Mouse (Mus musculus): Measurements from ENCODE around the gene Trim65. TPM values are rescaled to one million over a fixed set of nuclear protein-coding genes. Genes with fewer than 3 reads are reported as not detected.

The Trim65 gene
- polyA plus RNA-seq, 1 experiment from 2014 or later: 1.2 TPM

DNA sequence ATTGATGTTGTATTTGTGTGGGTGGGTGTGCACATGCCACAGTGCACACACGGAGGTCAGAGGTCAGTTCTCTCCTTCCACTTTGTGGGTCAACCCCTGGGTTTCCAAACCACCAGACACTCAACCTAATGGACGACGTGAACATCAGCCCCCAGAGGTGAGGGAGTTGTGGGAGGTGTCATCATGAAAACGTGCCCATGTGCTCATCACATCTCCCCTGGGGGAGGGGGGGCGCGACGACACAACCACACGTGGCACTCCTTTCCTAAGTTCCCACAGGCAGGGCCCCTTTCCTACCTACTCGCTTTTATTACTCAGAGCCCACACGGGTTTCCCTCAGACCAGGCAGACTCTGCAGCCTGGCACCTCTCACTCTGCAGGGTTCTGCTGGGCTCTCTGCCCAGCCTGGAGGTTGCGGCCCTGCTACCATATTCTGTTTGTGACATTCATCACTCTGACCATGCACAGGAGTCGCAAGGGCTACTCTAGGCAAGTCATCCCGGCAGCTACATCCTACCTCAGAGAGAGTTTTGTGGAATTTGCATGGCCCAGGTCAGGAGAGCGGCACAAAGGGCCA lies 47.7 kb downstream of the Trim65 start:
- Histone ChIP-seq H3K27ac (ENCODE audit: low read depth) (no peak overlapping the region), H3K4me2 (ENCODE audit: low read depth, low read length) (no peak overlapping the region), H3K36me3 (replicated peaks; ENCODE audit: insufficient read depth, low read length) (peaks cover 59% of the 10 kb centered on the region), H3K4me1 (ENCODE audit: insufficient read depth) (peaks cover 37% of the 10 kb centered on the region), H3K4me3 (ENCODE audit: low read depth, low read length) (no peak overlapping the region), H3K9ac (replicated peaks) (no peak overlapping the region), H3K9me3 (ENCODE audit: low read length) (no peaks in the 10 kb centered on the region), H3K27me3 (ENCODE audit: insufficient read depth, low read length) (no peaks in the 10 kb centered on the region)
- no peak for ATAC-seq
- WGBS (ENCODE audit: insufficient replicate concordance): 86% methylated on average over 14 of the region's 14 CpGs
- TF ChIP-seq CTCF (IDR thresholded peaks at IDR 0.05; ENCODE audit: low read depth) (no peak), EP300 (IDR thresholded peaks at IDR 0.05; ENCODE audit: low read depth) (no peak)
- no peak for DNase-seq

GRCm38 (mm10) chr11:116081081-116081480 lies 49.8 kb downstream of the Trim65 start:
- Histone ChIP-seq H3K4me1 (ENCODE audit: insufficient read depth) (peaks cover 52% of the 10 kb centered on the region), H3K27me3 (ENCODE audit: insufficient read depth, low read length) (no peaks in the 10 kb centered on the region), H3K4me2 (ENCODE audit: low read depth, low read length) (no peak overlapping the region), H3K27ac (ENCODE audit: low read depth) (no peak overlapping the region), H3K9ac (replicated peaks) (no peak overlapping the region), H3K36me3 (replicated peaks; ENCODE audit: insufficient read depth, low read length) (peaks cover 59% of the 10 kb centered on the region), H3K9me3 (ENCODE audit: low read length) (no peaks in the 10 kb centered on the region), H3K4me3 (ENCODE audit: low read depth, low read length) (no peak overlapping the region)
- no peak for ATAC-seq
- TF ChIP-seq EP300 (IDR thresholded peaks at IDR 0.05; ENCODE audit: low read depth): no peak
- TF ChIP-seq CTCF (IDR thresholded peaks at IDR 0.05; ENCODE audit: low read depth): peak; percentile 85
- DNase-seq: peak; percentile 86
- 60% methylated on average over 6 of the region's 6 CpGs for WGBS (ENCODE audit: insufficient replicate concordance)

GRCm38 (mm10) chr11:116079511-116079910 lies 51.4 kb downstream of the Trim65 start:
- Histone ChIP-seq H3K4me3 (ENCODE audit: low read depth, low read length) (no peak overlapping the region), H3K9me3 (ENCODE audit: low read length) (no peaks in the 10 kb centered on the region), H3K36me3 (replicated peaks; ENCODE audit: insufficient read depth, low read length) (peaks cover 50% of the 10 kb centered on the region), H3K9ac (replicated peaks) (no peak overlapping the region), H3K27ac (ENCODE audit: low read depth) (no peak overlapping the region), H3K4me1 (ENCODE audit: insufficient read depth) (peaks cover 42% of the 10 kb centered on the region), H3K4me2 (ENCODE audit: low read depth, low read length) (no peak overlapping the region), H3K27me3 (ENCODE audit: insufficient read depth, low read length) (no peaks in the 10 kb centered on the region)
- no peak for TF ChIP-seq CTCF (IDR thresholded peaks at IDR 0.05; ENCODE audit: low read depth)
- TF ChIP-seq EP300 (IDR thresholded peaks at IDR 0.05; ENCODE audit: low read depth): no peak
- ATAC-seq: no peak
- 70% methylated on average over 10 of the region's 10 CpGs for WGBS (ENCODE audit: insufficient replicate concordance)
- DNase-seq: no peak

DNA sequence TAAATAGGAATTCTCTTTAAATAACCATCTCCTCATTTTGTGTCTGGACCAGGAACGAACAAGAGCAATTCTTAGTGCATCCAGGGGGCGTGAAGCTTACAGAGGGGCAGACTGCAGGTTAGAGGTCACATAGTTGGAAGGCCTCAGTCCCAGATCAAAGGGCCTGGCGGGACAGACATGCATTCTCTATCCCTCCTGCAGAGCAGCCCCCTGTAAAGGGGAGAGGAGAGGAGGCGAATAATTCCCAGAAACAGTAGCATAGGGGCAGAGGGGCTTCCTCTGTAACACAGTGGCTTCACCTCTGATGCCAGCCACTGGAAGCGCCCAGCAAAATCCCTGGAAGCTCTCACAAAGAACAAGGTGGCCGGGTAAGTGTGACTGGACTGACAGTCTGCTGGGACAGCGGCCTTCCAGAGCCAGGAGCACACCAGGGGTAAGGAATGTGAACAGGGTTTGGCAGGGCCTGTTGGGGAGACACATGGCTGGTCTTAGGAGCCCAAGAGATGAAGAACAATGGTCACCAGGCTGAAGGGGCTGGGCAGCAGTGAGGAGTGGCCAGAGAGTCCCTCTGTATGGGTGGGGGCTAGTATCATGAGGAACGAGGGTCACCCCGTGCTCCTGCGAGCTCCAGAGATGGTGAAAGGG lies 52.1 kb downstream of the Trim65 start:
- no peaks in the 10 kb centered on the region for H3K9me3 ChIP-seq (ENCODE audit: low read length)
- TF ChIP-seq EP300 (IDR thresholded peaks at IDR 0.05; ENCODE audit: low read depth) (no peak), CTCF (IDR thresholded peaks at IDR 0.05; ENCODE audit: low read depth) (no peak)
- DNase-seq (no peak), ATAC-seq (no peak)
- H3K4me3 ChIP-seq (ENCODE audit: low read depth, low read length): no peak overlapping the region
- H3K27me3 ChIP-seq (ENCODE audit: insufficient read depth, low read length): no peaks in the 10 kb centered on the region
- WGBS (ENCODE audit: insufficient replicate concordance): 60% methylated on average over 10 of the region's 10 CpGs
- no peak overlapping the region for H3K9ac ChIP-seq (replicated peaks)
- H3K4me1 ChIP-seq (ENCODE audit: insufficient read depth): peaks cover 35% of the 10 kb centered on the region
- peaks cover 49% of the 10 kb centered on the region for H3K36me3 ChIP-seq (replicated peaks; ENCODE audit: insufficient read depth, low read length)
- H3K27ac ChIP-seq (ENCODE audit: low read depth): peak overlapping the region; percentile 95; the same call in 1 of the 2 replicates
- H3K4me2 ChIP-seq (ENCODE audit: low read depth, low read length): peak overlapping the region; percentile 77

DNA sequence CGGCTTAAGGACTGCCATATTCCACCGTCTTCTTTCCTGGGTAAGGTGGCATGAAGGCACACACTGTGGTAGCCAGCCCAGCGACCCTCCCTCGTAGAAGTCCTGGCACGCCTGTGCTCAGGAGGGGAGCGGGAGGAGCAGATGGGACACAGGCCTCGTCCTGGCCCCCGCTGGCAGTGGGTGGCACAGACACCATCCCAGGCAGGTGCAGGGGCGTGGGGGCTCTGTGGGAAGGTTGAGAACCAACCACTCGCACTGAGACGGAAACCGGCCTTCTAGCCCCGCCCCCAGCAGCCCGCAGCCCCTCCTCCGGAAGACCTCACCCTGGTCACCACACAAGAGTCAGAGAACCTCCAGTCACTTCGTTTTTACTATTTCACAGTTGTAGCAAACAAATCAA lies 52.7 kb downstream of the Trim65 start:
- WGBS (ENCODE audit: insufficient replicate concordance): 11% methylated on average over 16 of the region's 16 CpGs
- H3K9ac ChIP-seq (replicated peaks): peak overlapping the region; percentile 71
- H3K9me3 ChIP-seq (ENCODE audit: low read length): no peaks in the 10 kb centered on the region
- peak; percentile 82 for DNase-seq
- peak overlapping the region; percentile 95 for H3K27ac ChIP-seq (ENCODE audit: low read depth)
- H3K27me3 ChIP-seq (ENCODE audit: insufficient read depth, low read length): no peaks in the 10 kb centered on the region
- peaks cover 31% of the 10 kb centered on the region for H3K4me1 ChIP-seq (ENCODE audit: insufficient read depth)
- peaks cover 43% of the 10 kb centered on the region for H3K36me3 ChIP-seq (replicated peaks; ENCODE audit: insufficient read depth, low read length)
- ATAC-seq: peak; percentile 13
- peak overlapping the region; percentile 77 for H3K4me2 ChIP-seq (ENCODE audit: low read depth, low read length)
- H3K4me3 ChIP-seq (ENCODE audit: low read depth, low read length): peak overlapping the region; percentile 59
- no peak for TF ChIP-seq CTCF (IDR thresholded peaks at IDR 0.05; ENCODE audit: low read depth)

GRCm38 (mm10) chr11:116077446-116078204 lies 53.3 kb downstream of the Trim65 start, which contains the start of gene Unc13d:
Gene Unc13d, minus strand, starts transcription at chr11:116077961.
- peak within 1 kb of the TSS; percentile 77 for H3K4me2 ChIP-seq (ENCODE audit: low read depth, low read length)
- no peaks in the 10 kb centered on the region for H3K27me3 ChIP-seq (ENCODE audit: insufficient read depth, low read length)
- H3K9ac ChIP-seq (replicated peaks): peak within 1 kb of the TSS; percentile 71
- H3K4me1 ChIP-seq (ENCODE audit: insufficient read depth): peaks cover 31% of the 10 kb centered on the region
- peak; percentile 83 for DNase-seq
- H3K9me3 ChIP-seq (ENCODE audit: low read length): no peaks in the 10 kb centered on the region
- WGBS (ENCODE audit: insufficient replicate concordance): 16% methylated on average over 22 of the region's 22 CpGs
- peak; percentile 78 for ATAC-seq
- peak within 1 kb of the TSS; percentile 59 for H3K4me3 ChIP-seq (ENCODE audit: low read depth, low read length)
- TF ChIP-seq CTCF (IDR thresholded peaks at IDR 0.05; ENCODE audit: low read depth) (peak; percentile 81), EP300 (IDR thresholded peaks at IDR 0.05; ENCODE audit: low read depth) (no peak)
- H3K36me3 ChIP-seq (replicated peaks; ENCODE audit: insufficient read depth, low read length): peaks cover 39% of the 10 kb centered on the region
- peak within 1 kb of the TSS; percentile 95 for H3K27ac ChIP-seq (ENCODE audit: low read depth)
